Mouse (Mus musculus) urinary bladder, postnatal 36 days (tissue): Measurements from ENCODE around the gene Them7.

ENCODE experiments used
- DNase-seq, 2 experiments: peaks; one replicate each; pipeline ENCODE4 v3.0.0; 2022; ENCODE audit warnings: low spot score in 2 of 2, mixed read lengths in 1 of 2

Them7 gene

DNA sequence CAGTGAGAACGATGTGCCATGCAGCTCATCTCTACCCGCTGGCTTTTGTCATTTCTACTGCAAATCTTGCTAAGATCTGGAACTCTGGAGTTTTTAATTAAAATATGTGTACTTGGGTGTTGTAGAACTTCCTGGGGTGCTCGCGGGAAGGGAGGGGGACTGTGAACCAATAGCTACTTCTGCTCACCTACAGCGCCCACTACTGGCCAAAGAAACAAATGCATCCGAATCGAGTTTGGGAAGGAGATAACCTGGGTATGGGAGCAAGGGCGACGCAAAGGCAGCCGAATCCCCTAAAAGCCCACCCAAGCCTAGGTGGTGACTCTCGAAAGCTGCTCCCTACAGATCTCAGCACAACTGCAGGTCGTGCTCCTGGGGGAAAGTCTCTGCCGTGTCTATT lies 87.3 kb downstream of the Them7 start:
- no peak for DNase-seq

GRCm38 (mm10) chr2:105311991-105312390 lies 87.9 kb downstream of the Them7 start:
- DNase-seq, result no peak

DNA sequence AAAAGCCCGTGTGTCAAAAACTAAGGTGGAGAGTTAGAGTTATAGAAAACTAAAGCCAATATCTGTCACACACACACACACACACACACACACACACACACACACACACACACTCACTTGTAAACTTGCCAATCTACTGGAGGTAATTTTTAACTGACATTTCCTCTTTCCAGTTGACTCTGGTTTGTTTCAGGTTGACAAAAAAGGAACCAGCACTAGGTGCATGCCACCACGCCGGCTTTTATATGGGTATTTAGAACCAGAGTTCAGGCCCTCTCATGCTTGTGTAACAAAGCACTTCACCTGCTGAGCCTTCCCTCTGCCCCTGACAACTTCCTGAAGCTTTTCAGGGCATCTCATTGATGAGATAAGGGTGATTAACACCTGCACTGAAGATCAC lies 89.0 kb downstream of the Them7 start:
- DNase-seq, result no peak

DNA sequence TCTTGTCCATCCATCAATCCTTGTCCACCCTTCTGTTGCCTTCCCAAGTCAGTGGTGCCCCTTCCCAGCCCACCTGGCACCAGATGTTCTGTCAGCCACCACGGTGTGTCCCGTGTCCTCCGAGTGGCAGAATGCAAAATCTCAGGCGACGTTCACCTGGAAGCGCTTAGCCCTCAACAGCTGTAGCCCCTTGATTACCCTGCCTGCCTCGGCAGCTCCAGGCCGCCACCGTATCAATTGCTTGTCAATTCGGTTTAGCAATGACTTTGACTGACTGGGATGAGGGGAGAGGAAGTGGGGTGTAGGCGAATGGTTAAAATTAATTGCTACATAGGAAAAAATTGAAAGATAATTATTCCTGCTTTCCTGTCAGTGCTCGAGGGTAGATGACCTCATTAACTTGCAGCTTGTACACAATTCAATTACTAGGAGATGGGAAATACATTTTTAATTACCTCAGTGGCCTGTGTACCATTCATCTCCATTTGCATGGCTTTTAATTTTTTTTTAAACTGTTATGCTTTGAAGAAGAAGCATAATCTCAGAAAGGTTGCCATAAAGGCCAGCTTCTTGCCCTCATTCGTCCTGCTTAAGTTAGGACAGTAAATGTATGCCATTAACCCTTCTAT lies 93.5 kb downstream of the Them7 start:
- no peak for DNase-seq

DNA sequence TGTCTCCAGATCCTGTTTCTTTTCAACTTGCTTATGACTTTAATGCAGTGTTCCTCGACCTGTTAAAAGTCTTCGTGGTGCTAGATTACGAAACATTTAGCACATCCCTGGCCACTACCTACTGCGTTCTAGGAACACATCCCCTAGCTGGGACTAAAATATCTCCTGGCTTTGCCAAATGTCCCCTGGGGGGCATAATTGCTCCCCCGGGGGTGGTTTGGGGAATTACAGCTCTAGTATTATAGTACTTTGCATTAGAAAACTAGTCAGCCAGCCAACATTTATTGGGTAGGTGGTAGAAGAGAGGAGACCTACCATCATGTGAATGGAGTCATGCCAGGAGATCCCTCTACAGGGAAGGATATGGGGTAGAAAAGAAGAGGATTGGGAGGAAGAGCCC lies 101.9 kb downstream of the Them7 start:
- DNase-seq, result no peak

DNA sequence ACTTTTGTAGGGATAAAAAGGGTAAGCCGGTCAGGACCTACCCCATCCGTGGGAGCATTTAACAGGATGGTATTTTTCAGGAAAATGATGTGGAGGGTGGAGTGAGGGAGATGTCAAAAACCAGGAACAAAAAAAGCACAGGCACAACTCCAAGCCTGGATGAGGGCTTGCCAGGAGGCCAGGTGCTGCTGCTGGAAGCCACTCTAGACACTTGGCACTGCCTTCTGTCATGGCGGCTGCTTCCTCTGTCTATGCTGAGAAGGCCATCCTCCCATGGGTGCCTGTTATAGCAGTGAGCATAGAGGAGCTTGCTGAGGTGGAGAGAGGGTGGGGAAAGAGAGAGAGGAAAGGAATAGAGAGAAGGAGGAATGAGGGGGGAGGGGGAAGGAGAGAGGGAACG lies 105.9 kb downstream of the Them7 start:
- DNase-seq, result no peak

GRCm38 (mm10) chr2:105333107-105333506 lies 109.0 kb downstream of the Them7 start:
- DNase-seq, result no peak

DNA sequence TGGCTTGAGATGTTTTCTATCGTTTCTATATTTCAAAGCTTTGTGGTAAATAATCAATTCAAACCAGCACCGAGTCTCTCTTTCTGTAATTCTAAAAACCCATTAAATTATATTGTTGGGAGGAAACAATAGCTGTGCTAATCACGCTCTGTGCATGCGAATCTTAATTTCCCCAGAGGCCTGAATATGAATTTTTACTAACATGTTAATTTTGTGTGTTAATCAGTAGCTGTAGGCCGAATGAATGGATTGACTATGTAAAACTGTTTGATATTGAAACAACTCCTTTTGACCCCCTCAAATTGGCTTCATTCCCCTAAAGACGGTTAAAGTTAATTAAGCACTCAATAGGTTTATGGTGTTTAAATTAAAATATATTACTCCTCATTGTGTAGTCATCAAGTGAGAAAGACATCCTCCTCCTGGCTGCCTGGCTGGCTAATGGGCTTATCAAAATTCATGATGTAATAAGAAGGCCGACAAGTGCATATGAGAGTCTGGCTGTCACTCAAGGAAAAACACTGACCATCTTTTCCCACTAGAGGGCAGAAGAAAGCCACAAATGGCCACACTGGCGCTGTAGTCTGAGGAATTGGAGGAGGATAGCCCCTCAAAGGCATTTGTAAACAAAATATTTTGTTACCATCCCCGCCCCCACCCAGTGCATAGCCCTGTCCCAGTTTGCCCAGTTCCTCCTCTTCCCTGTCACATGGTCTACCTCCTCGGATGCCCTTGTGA lies 110.0 kb downstream of the Them7 start:
- peak; percentile 17 to 32 for DNase-seq

GRCm38 (mm10) chr2:105335661-105336060 lies 111.5 kb downstream of the Them7 start:
- DNase-seq, result no peak

DNA sequence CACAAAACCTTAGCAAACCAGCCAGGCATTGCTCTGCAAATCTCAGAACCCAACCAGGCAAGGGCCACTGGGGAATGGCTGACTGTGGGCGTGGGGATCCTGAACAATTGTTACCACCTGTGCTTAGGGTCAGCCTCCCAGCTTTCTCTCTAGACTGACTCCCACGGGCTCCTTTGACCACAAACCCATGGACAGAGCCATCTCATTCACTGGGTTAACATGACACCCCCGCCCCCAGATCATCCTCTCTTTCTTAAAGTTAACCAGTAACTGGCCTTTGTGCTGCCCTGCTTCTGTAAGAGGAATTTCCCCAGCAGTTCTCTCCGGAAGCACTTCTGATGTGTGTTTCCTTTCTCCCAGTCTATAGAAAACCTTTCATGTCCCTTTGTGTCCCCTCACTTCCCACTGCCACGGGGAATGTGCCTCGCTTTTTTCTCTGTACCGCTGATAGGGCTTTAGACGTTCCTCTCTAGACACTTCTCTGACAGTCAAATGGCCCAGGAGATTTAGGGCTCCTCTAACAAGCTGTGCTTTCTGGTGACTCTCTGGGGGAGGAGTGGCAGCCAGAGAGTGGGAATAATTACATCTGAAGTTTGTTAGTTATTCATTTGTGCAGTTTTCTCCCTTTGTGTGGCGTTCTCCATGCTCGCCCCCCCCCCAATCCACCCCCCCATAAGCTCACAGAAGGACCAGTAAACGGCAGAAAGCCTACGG lies 112.4 kb downstream of the Them7 start:
- DNase-seq, result no peak

GRCm38 (mm10) chr2:105337171-105337875 lies 113.2 kb downstream of the Them7 start:
- DNase-seq, result no peak

- DNase-seq, result no peak
Observed at GRCm38 (mm10) chr2:105339993-105340392, 115.9 kb downstream of the Them7 start.

DNA sequence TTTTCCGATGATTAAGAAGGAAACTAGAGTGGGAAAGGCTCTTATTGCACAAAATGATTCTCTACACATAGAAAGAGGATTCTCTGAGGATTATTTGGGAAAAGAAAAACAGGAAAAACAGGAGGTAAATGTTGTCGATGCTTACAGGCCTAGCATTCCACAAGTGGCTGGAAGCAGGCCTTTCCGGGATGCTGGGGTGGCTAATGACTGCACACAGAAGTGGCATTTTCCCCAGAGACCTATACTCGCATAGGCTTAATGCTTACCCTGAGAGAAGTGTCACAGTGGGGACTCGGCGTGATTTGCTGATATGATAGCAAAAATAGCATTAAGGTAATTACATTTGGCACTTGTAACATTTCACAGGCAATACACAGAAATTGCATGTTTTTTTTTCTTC lies 124.8 kb downstream of the Them7 start:
- no peak for DNase-seq

GRCm38 (mm10) chr2:105356791-105357190 lies 132.7 kb downstream of the Them7 start:
- DNase-seq, result no peak

- no peak for DNase-seq
Observed at GRCm38 (mm10) chr2:105358040-105358439, 133.9 kb downstream of the Them7 start.

DNA sequence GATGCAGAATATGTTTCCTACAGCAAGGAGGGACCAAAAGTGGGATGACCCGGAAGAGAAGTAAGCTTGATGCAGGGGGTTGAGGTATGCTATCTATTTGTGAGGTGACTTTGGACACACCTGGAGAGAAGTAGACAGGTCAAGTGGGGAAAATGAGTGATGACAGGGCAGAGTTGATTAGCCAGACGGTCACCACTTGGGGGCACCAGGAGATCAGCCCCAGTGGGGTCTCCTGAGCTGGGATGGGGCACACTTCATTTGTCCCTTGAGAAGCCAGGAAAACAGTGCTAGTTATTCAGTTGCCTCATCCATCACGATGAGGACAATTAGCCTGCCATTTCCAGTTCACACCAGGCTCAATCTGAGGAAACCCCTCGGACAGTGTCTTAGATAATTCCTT lies 143.5 kb downstream of the Them7 start:
- DNase-seq, result no peak

DNA sequence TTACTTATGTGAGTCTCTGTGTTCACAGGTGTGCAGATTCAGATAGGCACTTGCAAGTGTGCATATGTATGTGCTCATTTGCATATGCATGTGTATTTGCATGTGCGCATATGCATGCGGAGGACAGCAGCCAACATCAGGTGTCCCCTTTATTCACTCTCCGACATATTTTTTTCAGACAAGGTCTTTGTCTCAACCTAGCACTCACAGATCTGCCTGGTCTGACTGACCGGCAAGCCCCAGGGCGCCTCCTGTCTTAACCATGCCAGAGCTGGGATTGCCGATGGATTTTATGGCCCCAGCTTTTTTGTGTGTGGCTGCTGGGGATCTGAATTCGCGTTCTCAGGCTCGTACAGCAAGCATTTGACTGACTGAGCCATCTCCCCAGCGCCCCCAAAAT lies 146.1 kb downstream of the Them7 start:
- no peak for DNase-seq

- no peak for DNase-seq
Observed at GRCm38 (mm10) chr2:105370698-105371097, 146.6 kb downstream of the Them7 start.

DNA sequence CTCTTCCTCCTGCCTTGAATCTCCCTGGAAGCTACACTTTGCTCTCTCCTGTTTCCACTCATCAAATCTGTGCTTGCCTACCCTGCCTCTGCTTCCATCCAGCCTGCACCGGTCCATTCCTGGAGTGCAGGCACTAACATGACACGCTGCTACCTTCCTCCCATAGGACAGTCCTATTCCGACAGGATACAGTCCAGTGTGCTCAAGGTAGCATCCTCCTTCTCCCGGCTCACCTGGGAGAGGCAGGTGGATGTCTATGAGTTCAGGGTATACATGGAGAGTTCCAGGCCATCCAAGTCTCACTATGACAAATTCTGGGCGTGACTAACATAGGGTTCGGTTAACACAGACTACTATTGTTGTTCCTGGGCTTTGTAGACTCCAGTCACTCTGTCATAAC lies 148.0 kb downstream of the Them7 start:
- DNase-seq, result no peak

GRCm38 (mm10) chr2:105372727-105373126 lies 148.6 kb downstream of the Them7 start:
- no peak for DNase-seq

- no peak for DNase-seq
Observed at GRCm38 (mm10) chr2:105373658-105374057, 149.5 kb downstream of the Them7 start.

DNA sequence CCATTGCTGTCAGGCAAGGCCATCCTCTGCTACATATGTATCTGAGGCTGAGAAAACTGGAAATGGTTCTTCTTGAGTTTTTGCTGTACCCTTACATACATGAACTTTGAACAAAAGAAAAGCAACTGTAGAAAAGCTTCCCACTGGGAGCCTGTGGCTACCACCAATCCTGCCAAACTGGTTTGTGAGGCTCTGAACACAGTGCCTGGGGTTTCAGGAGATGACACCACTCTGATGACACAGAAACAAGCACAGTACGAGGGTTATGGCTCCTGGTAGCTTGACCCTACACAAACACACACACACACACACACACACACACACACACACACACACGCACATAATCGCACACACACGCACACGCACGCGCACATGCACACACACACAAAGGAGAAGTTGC lies 151.1 kb downstream of the Them7 start:
- no peak for DNase-seq
